Mouse (Mus musculus): ENCODE measurements at regions not wholly inside any gene's neighbourhood (a gene's known extent, or its start where the extent isn't known, plus 50 kb on each side); places are given as distances from the start of the nearest gene placed in this dataset.
A peak's percentile ranks its signal among the peaks of the same experiment; 100 is the strongest.

GRCm38 (mm10) chr11:19073265-19073664 lies 54.5 kb upstream of the Meis1 start:
- Histone ChIP-seq H3K27me3 (no peaks in the 10 kb centered on the region), H3K4me3 (no peak overlapping the region), H3K9me3 (replicated peaks) (no peaks in the 10 kb centered on the region), H3K36me3 (ENCODE audit: poor library complexity, severe bottlenecking) (no peaks in the 10 kb centered on the region), H3K9ac (no peak overlapping the region), H3K4me2 (no peak overlapping the region), H3K4me1 (peaks cover 14% of the 10 kb centered on the region), H3K27ac (no peak overlapping the region)
- ATAC-seq, result 0 out of 2 replicates have a peak, but pooled peaks have one; percentile 16
- WGBS, result 20% methylated on average over 5 of the region's 5 CpGs

GRCm38 (mm10) chr11:19073887-19074564 lies 55.2 kb upstream of the Meis1 start:
- Histone ChIP-seq H3K4me2 (peak overlapping the region; percentile 43), H3K27ac (peak overlapping the region; percentile 31; the same call in 1 of the 2 replicates), H3K4me1 (peaks cover 14% of the 10 kb centered on the region), H3K4me3 (no peak overlapping the region), H3K9ac (no peak overlapping the region), H3K36me3 (ENCODE audit: poor library complexity, severe bottlenecking) (no peaks in the 10 kb centered on the region), H3K9me3 (replicated peaks) (no peaks in the 10 kb centered on the region), H3K27me3 (no peaks in the 10 kb centered on the region)
- 14% methylated on average over 11 of the region's 11 CpGs for WGBS
- ATAC-seq, result peak; percentile 89

- no peak overlapping the region for H3K9ac ChIP-seq
- ATAC-seq, result no peak
- peaks cover 43% of the 10 kb centered on the region for H3K27me3 ChIP-seq
- 70% methylated on average over 15 of the region's 15 CpGs for WGBS
- H3K4me1 ChIP-seq, result peaks cover 16% of the 10 kb centered on the region
- no peaks in the 10 kb centered on the region for H3K36me3 ChIP-seq (ENCODE audit: poor library complexity, severe bottlenecking)
- no peak overlapping the region for H3K4me3 ChIP-seq
- H3K9me3 ChIP-seq (replicated peaks), result no peaks in the 10 kb centered on the region
- H3K27ac ChIP-seq, result no peak overlapping the region
- no peak overlapping the region for H3K4me2 ChIP-seq
These were observed 72.5 kb upstream of the Meis1 start for GRCm38 (mm10) chr11:19091101-19091857.

- 4% methylated on average over 9 of the region's 9 CpGs for WGBS
- Histone ChIP-seq H3K9ac (no peak overlapping the region), H3K4me3 (no peak overlapping the region), H3K36me3 (ENCODE audit: poor library complexity, severe bottlenecking) (no peaks in the 10 kb centered on the region), H3K4me1 (peaks cover 16% of the 10 kb centered on the region), H3K9me3 (replicated peaks) (no peaks in the 10 kb centered on the region), H3K27me3 (peaks cover 62% of the 10 kb centered on the region), H3K4me2 (no peak overlapping the region), H3K27ac (no peak overlapping the region)
- ATAC-seq, result peak; percentile 48; the same call in 1 of the 2 replicates
These were observed 74.4 kb upstream of the Meis1 start for GRCm38 (mm10) chr11:19092967-19093745.

DNA sequence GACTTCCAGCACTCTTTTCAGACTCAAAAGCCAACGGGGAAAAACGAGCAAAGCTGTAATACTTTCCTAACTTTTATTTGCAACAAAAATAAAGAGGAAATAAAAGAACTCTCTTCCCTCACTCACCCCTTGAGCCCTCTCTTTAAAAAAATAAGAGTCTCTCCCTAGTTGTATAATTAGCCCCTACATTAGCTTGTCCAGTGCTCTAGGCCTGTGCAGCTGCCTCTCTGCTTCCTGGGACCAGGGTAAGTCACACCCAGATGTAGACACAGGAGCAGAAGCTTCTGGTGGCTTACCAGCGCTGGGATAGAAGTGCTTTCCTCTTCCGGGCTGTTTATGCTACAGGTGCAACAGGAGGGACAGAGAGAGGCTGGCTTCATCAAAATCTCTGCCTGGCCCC lies 75.0 kb upstream of the Meis1 start:
- no peak overlapping the region for H3K4me3 ChIP-seq
- H3K9ac ChIP-seq, result no peak overlapping the region
- H3K36me3 ChIP-seq (ENCODE audit: poor library complexity, severe bottlenecking), result no peaks in the 10 kb centered on the region
- H3K4me2 ChIP-seq, result no peak overlapping the region
- H3K27me3 ChIP-seq, result peaks cover 67% of the 10 kb centered on the region
- WGBS, result 10% methylated on average over 4 of the region's 4 CpGs
- peaks cover 16% of the 10 kb centered on the region for H3K4me1 ChIP-seq
- no peaks in the 10 kb centered on the region for H3K9me3 ChIP-seq (replicated peaks)
- H3K27ac ChIP-seq, result no peak overlapping the region
- no peak for ATAC-seq

DNA sequence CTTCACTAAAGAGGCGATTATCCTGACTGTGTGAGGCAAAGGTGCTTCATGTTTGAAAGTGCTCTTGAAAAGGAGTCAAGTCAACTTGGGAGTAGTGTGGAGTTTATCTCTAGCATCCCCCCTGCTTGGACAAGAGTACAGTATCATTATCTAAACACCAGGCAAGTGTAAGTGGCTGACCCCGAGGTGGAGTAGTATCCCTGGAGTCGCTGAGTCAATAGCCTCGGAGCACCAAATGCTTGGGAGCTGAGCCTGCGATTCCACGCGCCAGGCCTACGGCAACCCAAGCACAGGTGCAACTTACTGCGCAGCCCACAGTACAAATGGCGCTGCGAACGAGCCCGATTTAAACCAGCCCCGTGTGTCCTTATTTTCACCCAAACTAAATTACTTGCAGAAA lies 75.4 kb upstream of the Meis1 start:
- Histone ChIP-seq H3K4me2 (no peak overlapping the region), H3K27ac (no peak overlapping the region), H3K36me3 (ENCODE audit: poor library complexity, severe bottlenecking) (no peaks in the 10 kb centered on the region), H3K9me3 (replicated peaks) (no peaks in the 10 kb centered on the region), H3K4me3 (no peak overlapping the region), H3K9ac (no peak overlapping the region), H3K4me1 (peaks cover 16% of the 10 kb centered on the region), H3K27me3 (peaks cover 70% of the 10 kb centered on the region)
- 59% methylated on average over 14 of the region's 14 CpGs for WGBS
- no peak for ATAC-seq

DNA sequence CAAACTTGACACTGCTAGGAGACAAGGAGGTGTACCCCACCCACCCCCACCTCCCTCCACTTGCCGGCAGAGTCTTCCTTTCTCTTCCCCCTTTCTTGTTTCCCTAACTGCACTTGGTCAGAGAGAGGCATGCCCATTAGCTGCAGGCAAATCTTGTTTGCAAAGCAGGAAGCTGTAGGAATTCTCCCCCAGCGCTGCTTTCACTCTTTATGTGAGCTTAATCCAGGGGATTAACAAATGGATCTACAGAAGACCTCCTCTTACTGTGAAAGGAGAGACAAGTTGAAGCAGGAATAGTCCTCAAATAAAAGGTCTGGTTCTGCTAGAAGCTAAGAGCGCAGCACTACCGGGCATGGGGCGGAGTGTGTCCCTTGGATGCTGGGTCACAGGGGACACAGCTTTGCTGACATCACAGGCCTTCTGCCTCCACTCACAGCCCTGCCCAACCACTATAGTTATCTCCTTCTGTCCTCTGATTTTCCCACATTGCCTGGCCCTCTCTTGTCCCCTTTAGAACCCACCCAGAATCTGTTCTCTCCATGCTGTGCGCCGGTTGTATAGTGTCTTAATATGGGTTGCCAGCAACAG lies 84.3 kb upstream of the Meis1 start:
- H3K27me3 ChIP-seq, result peaks cover 57% of the 10 kb centered on the region
- H3K4me2 ChIP-seq, result no peak overlapping the region
- peaks cover 8% of the 10 kb centered on the region; the same call in 1 of the 2 replicates for H3K4me1 ChIP-seq
- H3K9me3 ChIP-seq (replicated peaks), result no peaks in the 10 kb centered on the region
- H3K9ac ChIP-seq, result no peak overlapping the region
- H3K4me3 ChIP-seq, result no peak overlapping the region
- WGBS, result 30% methylated on average over 7 of the region's 7 CpGs
- no peak overlapping the region for H3K27ac ChIP-seq
- no peak for ATAC-seq
- H3K36me3 ChIP-seq (ENCODE audit: poor library complexity, severe bottlenecking), result no peaks in the 10 kb centered on the region

- no peak overlapping the region for H3K4me3 ChIP-seq
- WGBS, result 24% methylated on average over 6 of the region's 6 CpGs
- H3K4me1 ChIP-seq, result peaks cover 17% of the 10 kb centered on the region
- ATAC-seq, result peak; percentile 51
- peaks cover 56% of the 10 kb centered on the region for H3K27me3 ChIP-seq
- H3K27ac ChIP-seq, result no peak overlapping the region
- H3K9ac ChIP-seq, result no peak overlapping the region
- H3K36me3 ChIP-seq (ENCODE audit: poor library complexity, severe bottlenecking), result no peaks in the 10 kb centered on the region
- no peak overlapping the region for H3K4me2 ChIP-seq
- no peaks in the 10 kb centered on the region for H3K9me3 ChIP-seq (replicated peaks)
These were observed 88.4 kb upstream of the Meis1 start for GRCm38 (mm10) chr11:19107180-19107579.

- 68% methylated on average over 4 of the region's 4 CpGs for WGBS
- no peak for ATAC-seq
These were observed 90.3 kb upstream of the Meis1 start for GRCm38 (mm10) chr11:19109055-19109454.

GRCm38 (mm10) chr11:19111916-19112575 lies 93.3 kb upstream of the Meis1 start:
- Histone ChIP-seq H3K36me3 (ENCODE audit: poor library complexity, severe bottlenecking) (no peaks in the 10 kb centered on the region), H3K4me1 (peaks cover 14% of the 10 kb centered on the region), H3K9ac (no peak overlapping the region), H3K9me3 (replicated peaks) (no peaks in the 10 kb centered on the region), H3K4me3 (no peak overlapping the region), H3K4me2 (no peak overlapping the region), H3K27me3 (peaks cover 46% of the 10 kb centered on the region), H3K27ac (no peak overlapping the region)
- peak; percentile 88 for ATAC-seq
- 27% methylated on average over 7 of the region's 7 CpGs for WGBS

More at GRCm38 (mm10) chr11:19109055-19109454, 90.3 kb upstream of the Meis1 start:
- Histone ChIP-seq H3K27ac (no peak overlapping the region), H3K4me1 (peaks cover 18% of the 10 kb centered on the region), H3K4me2 (no peak overlapping the region), H3K36me3 (ENCODE audit: poor library complexity, severe bottlenecking) (no peaks in the 10 kb centered on the region), H3K27me3 (peaks cover 41% of the 10 kb centered on the region), H3K9me3 (replicated peaks) (no peaks in the 10 kb centered on the region), H3K9ac (no peak overlapping the region), H3K4me3 (no peak overlapping the region)

DNA sequence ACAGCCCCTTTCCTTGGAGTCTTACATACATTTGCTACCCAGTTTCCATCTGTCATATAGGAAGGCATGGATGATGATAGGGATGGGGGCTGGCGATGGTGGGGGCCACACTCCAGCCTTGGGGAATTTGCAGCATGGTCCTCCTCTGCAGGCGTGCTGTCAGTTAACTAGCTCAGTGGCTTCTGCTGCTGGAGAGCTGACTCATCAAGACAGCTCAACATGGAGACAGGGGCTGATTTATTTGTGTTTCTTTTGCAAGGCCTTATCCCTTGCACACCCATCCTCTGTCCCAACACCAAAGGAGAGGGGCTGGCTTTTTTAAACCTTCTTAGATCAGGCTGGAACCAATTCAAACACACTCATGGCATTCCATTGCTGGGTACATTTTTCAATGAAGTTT lies 98.3 kb upstream of the Meis1 start:
- Histone ChIP-seq H3K4me1 (peaks cover 13% of the 10 kb centered on the region), H3K4me2 (no peak overlapping the region), H3K9me3 (replicated peaks) (no peaks in the 10 kb centered on the region), H3K36me3 (ENCODE audit: poor library complexity, severe bottlenecking) (no peaks in the 10 kb centered on the region), H3K4me3 (no peak overlapping the region), H3K27ac (no peak overlapping the region), H3K27me3 (peaks cover 63% of the 10 kb centered on the region), H3K9ac (no peak overlapping the region)
- ATAC-seq, result no peak
- 86% methylated on average over 2 of the region's 2 CpGs for WGBS
